Mouse (Mus musculus): ENCODE data around the gene Snrk.
"Not testable (repeated sequence)": the region's sequence is repeated elsewhere in the genome, so short reads cannot be mapped to it uniquely, and the experiment has no call there.

The Snrk gene

GRCm38 (mm10) chr9:122143219-122143618 lies 26.2 kb downstream of the Snrk start:
- no peak for DNase-seq (ENCODE audit: low spot score)

DNA sequence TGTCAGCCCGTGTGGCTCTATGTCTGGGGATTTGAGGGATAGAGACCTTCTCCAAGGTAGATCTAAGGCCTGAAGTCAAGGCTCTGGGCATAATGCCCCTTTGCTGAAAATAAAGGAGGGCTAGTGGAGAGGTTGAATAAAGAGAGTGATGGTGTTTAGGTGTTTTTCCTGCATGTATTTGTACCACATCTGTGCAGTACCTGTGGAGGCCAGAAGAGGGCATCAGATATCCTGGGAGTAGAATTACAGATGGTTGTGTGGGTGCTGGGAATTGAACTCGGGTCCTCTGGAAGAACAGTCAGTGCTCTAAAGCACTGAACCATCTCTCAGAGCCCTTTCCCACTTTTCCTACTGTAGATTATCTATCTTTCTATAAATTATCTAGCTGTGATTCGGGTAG lies 27.7 kb downstream of the Snrk start:
- no peak for DNase-seq (ENCODE audit: low spot score)

DNA sequence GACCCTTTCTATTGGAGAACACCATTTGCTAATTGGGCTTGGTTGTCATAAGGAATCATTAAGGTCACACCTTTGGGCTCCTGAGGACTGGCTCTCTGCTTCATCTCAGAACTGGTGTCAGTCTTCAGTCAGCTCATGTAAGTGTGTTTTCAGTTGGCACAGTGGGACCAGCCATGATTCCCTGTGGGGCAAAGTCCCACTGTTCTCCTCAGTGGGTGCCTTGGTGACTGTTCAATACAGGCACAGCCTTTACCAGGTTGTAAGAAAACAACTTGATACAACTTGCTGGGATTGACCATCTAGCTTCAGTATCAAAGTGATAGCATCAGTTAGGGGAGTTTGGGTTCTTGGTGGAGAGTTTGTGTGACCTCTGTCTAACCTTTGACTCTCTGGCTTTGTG lies 28.6 kb downstream of the Snrk start:
- no peak for DNase-seq (ENCODE audit: low spot score)

DNA sequence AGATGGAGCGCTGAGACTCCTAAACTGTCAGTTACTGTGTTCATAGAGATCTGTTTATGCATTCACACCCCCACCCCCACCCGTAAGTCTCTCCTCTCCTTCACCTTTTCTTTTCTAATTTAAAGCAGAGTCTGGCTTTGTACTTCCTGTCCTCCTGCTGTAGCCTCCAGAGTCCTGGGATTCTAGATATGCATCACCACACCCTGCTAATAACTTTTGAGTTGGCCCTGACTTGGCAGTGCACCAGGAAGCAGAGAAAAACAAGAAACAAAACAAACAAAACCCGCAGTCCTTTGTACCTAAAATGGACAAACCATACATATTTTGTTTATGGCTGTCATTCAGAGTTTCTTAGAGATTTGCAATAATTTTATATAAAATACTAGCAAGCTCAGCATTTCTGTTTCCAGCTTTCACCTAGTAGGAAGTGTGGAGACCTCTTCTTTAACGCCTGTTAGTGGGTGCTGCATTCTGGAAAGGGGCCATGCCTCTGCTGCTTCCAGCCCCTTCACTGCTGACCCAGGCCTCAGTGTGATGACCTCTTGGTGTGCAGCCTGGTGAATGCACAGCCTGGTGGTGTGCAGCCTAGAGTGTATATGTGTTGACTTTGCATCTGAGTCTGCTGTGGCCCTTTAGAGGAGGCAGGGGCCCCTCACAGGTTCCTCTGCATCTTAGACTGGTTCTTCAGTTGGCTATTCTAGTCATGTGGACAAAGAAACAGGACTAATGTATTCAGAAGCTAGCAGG lies 29.2 kb downstream of the Snrk start:
- DNase-seq (ENCODE audit: low spot score), result no peak

DNA sequence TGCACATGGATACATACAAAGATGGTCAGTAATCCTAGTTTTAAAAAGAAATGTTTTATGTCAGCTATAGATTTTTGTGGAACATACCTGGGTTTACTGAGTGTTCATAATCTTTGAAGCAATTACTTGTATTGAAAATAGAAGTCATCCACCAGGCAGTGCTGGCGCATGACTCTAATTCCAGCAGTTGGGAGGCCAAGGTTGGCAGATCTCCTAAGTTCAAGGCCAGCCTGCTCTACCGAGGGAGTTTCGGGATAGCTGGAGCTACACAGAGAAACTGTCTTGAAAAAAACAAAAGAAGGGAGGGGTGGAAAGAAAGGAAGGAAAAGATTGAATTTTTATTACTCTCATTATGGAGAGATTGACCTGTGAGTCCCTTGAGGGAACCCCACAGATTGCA lies 31.3 kb downstream of the Snrk start:
- DNase-seq (ENCODE audit: low spot score), result no peak

- no peak for DNase-seq (ENCODE audit: low spot score)
Measured at GRCm38 (mm10) chr9:122149997-122150826, 33.1 kb downstream of the Snrk start.

- DNase-seq (ENCODE audit: low spot score), result no peak
Measured at GRCm38 (mm10) chr9:122152063-122152462, 35.0 kb downstream of the Snrk start.

DNA sequence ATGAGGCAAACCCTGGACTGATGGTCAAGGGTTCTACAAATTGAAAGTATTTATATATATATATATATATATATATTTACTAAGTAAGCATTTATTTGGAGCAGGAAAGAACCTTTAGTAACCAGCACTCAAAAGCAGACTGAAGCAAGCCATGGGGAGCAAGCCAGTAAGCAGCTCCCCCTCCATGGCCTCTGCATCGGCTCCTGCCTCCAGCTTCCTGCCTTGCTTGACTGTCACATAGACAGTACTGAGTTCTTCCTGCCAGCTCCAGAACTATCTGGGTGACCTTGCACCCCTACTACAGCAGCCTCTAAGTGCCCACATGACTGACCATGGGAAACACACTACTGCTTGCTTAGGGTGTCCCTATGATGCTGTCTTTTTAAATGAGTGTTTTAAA lies 35.4 kb downstream of the Snrk start:
- no peak for DNase-seq (ENCODE audit: low spot score)

GRCm38 (mm10) chr9:122153436-122153835 lies 36.4 kb downstream of the Snrk start:
- no peak for DNase-seq (ENCODE audit: low spot score)

DNA sequence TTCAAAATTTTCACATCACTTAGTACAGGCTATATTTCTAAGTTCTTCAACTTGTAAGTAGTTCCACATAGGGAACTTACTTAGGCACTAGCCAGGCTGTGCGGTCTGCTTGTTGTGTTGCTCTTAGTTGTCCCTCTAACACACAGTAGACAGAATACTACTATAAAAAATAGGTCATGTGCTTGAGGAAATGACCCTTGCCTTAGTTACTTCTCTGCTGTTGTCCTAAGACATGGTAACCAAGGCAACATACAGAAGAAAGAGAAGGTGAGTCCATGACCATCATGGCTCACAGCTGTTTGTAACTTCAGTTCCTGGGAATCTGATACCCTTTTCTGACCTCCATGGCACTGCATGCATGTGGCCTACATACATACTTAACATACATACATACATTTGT lies 38.1 kb downstream of the Snrk start:
- no peak for DNase-seq (ENCODE audit: low spot score)

DNA sequence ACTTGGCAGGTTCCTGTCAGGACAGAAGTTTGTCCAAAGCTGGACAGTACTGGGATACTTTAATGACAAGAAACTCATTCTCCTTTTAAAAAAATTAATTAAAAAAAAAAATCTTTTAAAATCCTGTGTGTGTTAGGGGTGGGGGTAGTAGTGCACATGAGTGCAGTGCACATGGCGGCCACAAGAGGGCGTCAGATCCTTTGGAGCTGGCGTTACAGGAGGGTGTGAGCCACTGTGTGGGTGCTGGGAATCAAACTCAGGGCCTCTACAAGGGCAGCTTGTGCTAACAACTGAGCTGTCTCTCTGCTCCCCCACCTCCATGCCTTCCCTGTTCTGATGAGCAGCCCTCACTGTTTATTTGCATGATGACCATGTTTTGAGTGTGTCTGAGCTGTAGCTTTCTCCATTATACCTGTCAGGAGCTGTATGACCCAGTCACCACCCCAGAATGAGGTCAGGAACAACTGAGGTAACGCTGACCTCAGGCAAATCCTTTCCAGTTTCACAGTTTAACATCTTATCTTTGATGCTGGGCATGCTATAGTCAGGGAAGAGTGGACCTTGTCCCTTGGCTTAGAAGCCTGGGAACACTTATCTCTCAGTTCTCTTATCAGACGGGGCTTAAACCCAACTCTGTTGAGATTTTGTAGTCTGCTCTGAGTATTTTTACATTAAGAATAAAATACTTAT lies 39.5 kb downstream of the Snrk start:
- DNase-seq (ENCODE audit: low spot score), result no peak

- no peak for DNase-seq (ENCODE audit: low spot score)
Measured at GRCm38 (mm10) chr9:122157079-122157441, 40.0 kb downstream of the Snrk start.

DNA sequence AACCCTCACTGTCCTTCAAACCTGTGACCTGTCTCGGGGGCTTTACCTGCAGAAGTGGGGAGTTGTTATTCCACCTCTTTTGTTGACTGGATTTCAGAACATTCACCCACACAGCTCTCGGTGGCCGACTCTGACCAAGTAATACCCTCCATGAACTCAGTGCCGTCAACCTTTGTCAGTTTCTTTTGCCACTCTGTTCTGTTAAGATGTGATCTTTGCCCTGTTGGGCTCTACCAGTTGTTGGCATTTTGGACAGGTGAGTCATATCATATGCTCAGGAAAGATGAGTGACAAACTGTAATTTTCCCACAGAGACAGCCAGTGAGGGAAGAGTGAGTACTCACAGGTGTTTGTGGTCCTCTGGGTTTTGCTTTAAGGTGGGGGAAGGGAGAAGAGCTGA lies 47.5 kb downstream of the Snrk start:
- no peak for DNase-seq (ENCODE audit: low spot score)

DNA sequence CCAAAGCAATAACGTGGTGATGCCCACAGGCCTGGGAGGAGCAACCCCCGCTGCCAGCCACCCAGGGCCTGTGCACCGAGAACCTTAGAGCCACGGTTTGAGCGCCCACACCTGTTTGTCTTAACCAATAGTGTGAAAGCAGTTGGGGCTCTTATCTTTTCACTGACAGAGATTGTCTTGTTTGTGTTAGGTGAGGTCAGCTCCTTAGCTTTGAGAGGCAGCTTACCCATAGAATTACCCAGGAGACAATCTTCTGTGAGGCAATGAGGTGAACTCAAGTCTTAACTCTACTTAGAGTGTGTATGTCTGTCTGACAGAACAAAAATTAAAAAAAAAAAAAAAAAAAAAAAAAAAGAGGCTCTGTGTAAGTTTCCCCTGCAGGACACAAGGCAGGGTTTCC lies 50.7 kb downstream of the Snrk start:
- DNase-seq (ENCODE audit: low spot score), result not testable (repeated sequence)

DNA sequence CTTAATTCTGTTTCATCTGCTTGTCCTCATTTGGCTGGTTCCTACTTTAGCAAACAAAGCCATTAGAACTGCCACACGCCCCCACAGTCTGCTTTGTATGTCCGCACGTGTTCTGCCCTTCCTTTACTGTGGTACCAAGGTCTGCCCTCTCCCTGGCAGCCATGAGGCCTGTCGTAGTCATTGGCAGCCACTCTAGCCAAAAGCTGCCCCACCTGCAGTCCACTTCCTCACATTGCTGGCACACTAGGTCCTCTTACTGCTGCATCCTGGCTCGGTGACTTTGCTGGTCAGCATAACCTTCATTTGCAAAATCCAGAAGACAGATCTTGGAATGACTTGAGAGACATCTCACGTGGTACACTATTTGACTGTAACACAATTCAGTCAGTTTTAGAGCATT lies 52.8 kb downstream of the Snrk start:
- no peak for DNase-seq (ENCODE audit: low spot score)

DNA sequence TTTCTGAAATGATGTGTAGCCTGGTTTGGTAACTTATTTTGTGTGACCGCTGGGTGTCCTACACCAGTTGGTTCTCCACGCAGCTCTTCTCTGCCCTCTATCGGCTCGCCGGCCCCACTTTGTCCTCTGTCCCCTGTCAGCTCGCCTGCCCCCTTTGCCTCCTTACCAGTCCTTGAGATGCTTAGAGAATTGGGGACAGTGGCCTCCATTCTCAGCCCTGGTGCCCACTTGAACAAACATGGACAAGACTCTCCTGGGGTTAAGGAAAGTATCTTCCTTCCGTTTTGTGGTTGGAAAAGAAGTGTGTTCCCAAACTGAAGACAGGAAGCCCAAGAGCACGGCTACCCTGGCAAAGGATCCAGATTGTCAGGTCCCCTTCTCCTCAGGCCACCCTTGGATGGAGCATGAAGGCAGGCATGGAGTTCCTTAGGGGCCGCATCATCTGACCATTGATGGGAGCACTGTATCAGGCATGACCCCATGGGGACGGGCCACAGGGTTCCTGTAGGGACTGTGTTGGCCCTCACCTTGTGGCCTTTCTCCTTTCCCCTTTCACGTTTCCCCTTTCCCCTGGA lies 55.6 kb downstream of the Snrk start:
- no peak for DNase-seq (ENCODE audit: low spot score)

DNA sequence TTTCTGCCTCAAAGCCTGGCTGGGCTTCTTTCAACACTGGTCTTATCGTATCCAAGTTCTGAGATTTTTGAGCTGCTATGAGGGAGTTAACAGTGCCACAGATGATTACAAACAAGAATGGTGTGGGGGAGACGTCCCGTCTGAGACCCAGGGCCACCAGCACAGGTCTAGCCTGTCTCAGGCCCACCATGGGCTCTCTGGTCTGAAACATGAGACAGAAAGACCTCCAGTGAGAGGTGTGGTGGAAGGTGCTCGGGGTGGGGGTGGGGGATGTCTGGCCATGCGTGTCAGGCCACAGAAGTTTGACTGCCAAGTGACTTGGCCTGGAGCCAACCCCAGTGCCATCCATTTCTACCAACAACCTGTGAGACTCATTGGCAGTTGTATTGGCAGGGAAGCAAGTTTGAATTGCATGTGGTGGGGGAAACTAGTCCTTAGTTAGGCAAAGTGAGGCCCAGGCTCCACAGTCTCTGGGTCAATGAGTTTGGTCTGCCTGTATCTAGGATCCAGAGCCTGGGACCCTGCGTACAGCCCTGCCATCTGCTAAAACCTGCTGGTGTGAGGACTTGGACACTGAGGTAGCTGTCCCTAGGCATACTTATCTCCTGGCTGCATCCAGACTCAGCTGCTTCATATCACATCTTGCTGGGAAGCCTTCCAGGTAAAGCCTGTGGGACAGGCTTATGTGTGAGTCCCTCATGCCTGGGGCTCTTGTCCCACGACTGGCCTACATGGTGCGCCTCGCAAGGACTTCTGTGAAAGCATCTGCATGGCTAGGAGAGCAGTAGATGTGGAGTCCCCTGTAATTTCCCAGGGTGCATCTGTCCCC lies 56.6 kb downstream of the Snrk start:
- no peak for DNase-seq (ENCODE audit: low spot score)

GRCm38 (mm10) chr9:122174723-122175122 lies 57.7 kb downstream of the Snrk start:
- DNase-seq (ENCODE audit: low spot score), result no peak

- DNase-seq (ENCODE audit: low spot score), result no peak
Measured at GRCm38 (mm10) chr9:122177256-122178220, 60.5 kb downstream of the Snrk start.

- no peak for DNase-seq (ENCODE audit: low spot score)
Measured at GRCm38 (mm10) chr9:122178427-122178826, 61.4 kb downstream of the Snrk start.

GRCm38 (mm10) chr9:122180105-122180504 lies 63.0 kb downstream of the Snrk start:
- DNase-seq (ENCODE audit: low spot score), result no peak
